Mouse (Mus musculus): ENCODE results near the gene Olfr1076.
"Not testable (repeated sequence)": the region's sequence is repeated elsewhere in the genome, so short reads cannot be mapped to it uniquely, and the experiment has no call there.

The Olfr1076 gene

GRCm38 (mm10) chr2:86508161-86508560 lies at the start of gene Olfr1076:
Olfr1076 (plus strand) TSS chr2:86508461.
- DNase-seq (ENCODE audit: low spot score) = no peak

DNA sequence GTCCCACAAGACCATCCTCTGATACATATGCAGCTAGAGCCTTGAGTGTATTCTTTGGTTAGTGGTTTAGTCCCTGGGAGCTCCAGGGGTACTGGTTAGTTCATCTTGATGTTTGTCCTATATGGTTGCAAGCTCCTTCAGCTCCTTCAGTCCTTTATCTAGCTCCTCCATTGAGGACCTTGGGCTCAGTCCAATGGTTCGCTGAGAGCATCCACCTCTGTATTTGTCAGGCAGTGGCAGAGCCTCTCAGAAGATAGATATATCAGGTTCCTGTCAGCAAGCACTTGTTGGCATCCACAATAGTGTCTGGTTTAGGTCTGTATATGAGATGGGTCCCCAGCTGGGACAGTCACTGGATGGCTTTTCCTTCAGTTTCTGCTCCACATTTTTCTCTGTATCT lies 47.8 kb upstream of the Olfr1076 start:
- DNase-seq (ENCODE audit: low spot score) = no peak

GRCm38 (mm10) chr2:86464442-86465109 lies 43.7 kb upstream of the Olfr1076 start:
- peak; percentile 26 for DNase-seq (ENCODE audit: low spot score)

- DNase-seq (ENCODE audit: low spot score) = no peak
Observed at GRCm38 (mm10) chr2:86487286-86487685, 21.0 kb upstream of the Olfr1076 start, which contains the start of gene Olfr228. Olfr228 (minus strand) TSS chr2:86487386.

- no peak for DNase-seq (ENCODE audit: low spot score)
Observed at GRCm38 (mm10) chr2:86530991-86531390, 22.7 kb downstream of the Olfr1076 start.

- no peak for DNase-seq (ENCODE audit: low spot score)
Observed at GRCm38 (mm10) chr2:86542380-86542779, 34.1 kb downstream of the Olfr1076 start, which contains the start of gene Olfr1079. Olfr1079 (minus strand) TSS chr2:86542480.

- DNase-seq (ENCODE audit: low spot score) = not testable (repeated sequence)
Observed at GRCm38 (mm10) chr2:86558135-86558534, 49.9 kb downstream of the Olfr1076 start, which contains the start of gene Olfr1080. Olfr1080 (minus strand) TSS chr2:86558235.

Data from ovary, postnatal 10 days (tissue).